Mouse (Mus musculus) midbrain, embryonic 12.5 days (tissue): Measurements from ENCODE around the gene Fbxo8. TPM values are rescaled to one million over a fixed set of nuclear protein-coding genes. Genes with fewer than 3 reads are reported as not detected.

Source experiments
- ATAC-seq: fragments of 200-750 bp; cut with Nextera tagmentation; 2 replicates; pipeline ENCODE4 v1.8.0; 2017; ENCODE audit warnings: low read depth, moderate TSS enrichment, moderate library complexity; ENCODE audit not compliant: low FRiP score
- H3K27ac ChIP-seq: fragments of 300-500 bp; sonication (generic); replicated peaks from 2 replicates; pipeline ENCODE4 v1.5.1; 2016; ENCODE audit warnings: mild to moderate bottlenecking
- H3K27me3 ChIP-seq: fragments of 300-500 bp; sonication (generic); 2 replicates; pipeline ENCODE4 v1.6.1; 2016; ENCODE audit warnings: mild to moderate bottlenecking
- H3K36me3 ChIP-seq: fragments of 300-500 bp; sonication (generic); 2 replicates; pipeline ENCODE4 v1.6.1; 2016
- H3K4me1 ChIP-seq: fragments of 300-500 bp; sonication (generic); 2 replicates; pipeline ENCODE4 v1.6.1; 2016
- H3K4me2 ChIP-seq: fragments of 300-500 bp; sonication (generic); replicated peaks from 2 replicates; pipeline ENCODE4 v1.6.1; 2016; ENCODE audit warnings: mild to moderate bottlenecking, moderate library complexity
- H3K4me3 ChIP-seq: fragments of 300-500 bp; sonication (generic); 2 replicates; pipeline ENCODE4 v1.5.1; 2016; ENCODE audit warnings: mild to moderate bottlenecking
- H3K9ac ChIP-seq: fragments of 300-500 bp; sonication (generic); replicated peaks from 2 replicates; pipeline ENCODE4 v1.6.1; 2016; ENCODE audit warnings: mild to moderate bottlenecking, moderate library complexity
- H3K9me3 ChIP-seq: fragments of 300-500 bp; sonication (generic); 2 replicates; pipeline ENCODE4 v1.6.1; 2016; ENCODE audit warnings: mild to moderate bottlenecking
- WGBS: fragments of 180-500 bp; shearing (Covaris S2); methylation state at CpG from one replicate; pipeline ENCODE4 v1.1.7; 2016; 5-methylcytosine and 5-hydroxymethylcytosine counted together
- polyA plus RNA-seq: library from polyadenylated mRNA; unstranded; fragments of >200 nt; fragmentation: Nextera tagmentation; extraction: Ambion mirVana; gene quantifications from 2 replicates; pipeline ENCODE4 v1.2.1, GENCODE M21; 2016

Gene Fbxo8
- 33.3 and 37.6 TPM in 2 replicates for polyA plus RNA-seq

GRCm38 (mm10) chr8:56550558-56551360 is at the start of gene Fbxo8, which contains the start of gene Cep44:
Gene Fbxo8 (plus strand): TSS chr8:56551090.
Gene Cep44 (minus strand): TSS chr8:56551047.
- whole genome bisulfite sequencing, result under 1% methylated on average over 53 of the region's 53 CpGs
- H3K4me2 ChIP-seq, result peak within 1 kb of the TSS; percentile 69
- peak within 1 kb of the TSS; percentile 89 for H3K4me3 ChIP-seq
- H3K9me3 ChIP-seq, result no peaks in the 10 kb centered on the region
- H3K27ac ChIP-seq, result peak within 1 kb of the TSS; percentile 75
- H3K36me3 ChIP-seq, result no peaks in the 10 kb centered on the region
- H3K27me3 ChIP-seq, result no peaks in the 10 kb centered on the region
- peak within 1 kb of the TSS; percentile 78 for H3K9ac ChIP-seq
- ATAC-seq, result peak; percentile 93
- peaks cover 14% of the 10 kb centered on the region for H3K4me1 ChIP-seq

GRCm38 (mm10) chr8:56501911-56502310 is 49.0 kb upstream of the Fbxo8 start:
- Histone ChIP-seq H3K9me3 (no peaks in the 10 kb centered on the region), H3K9ac (no peak overlapping the region), H3K4me3 (no peak overlapping the region), H3K27me3 (no peaks in the 10 kb centered on the region), H3K4me2 (no peak overlapping the region), H3K4me1 (no peaks in the 10 kb centered on the region), H3K27ac (no peak overlapping the region), H3K36me3 (no peaks in the 10 kb centered on the region)
- no peak for ATAC-seq

- WGBS, result 63% methylated on average over 3 of the region's 3 CpGs
- Histone ChIP-seq H3K9me3 (no peaks in the 10 kb centered on the region), H3K4me1 (no peaks in the 10 kb centered on the region), H3K36me3 (no peaks in the 10 kb centered on the region), H3K27me3 (no peaks in the 10 kb centered on the region), H3K9ac (no peak overlapping the region), H3K4me2 (no peak overlapping the region), H3K4me3 (no peak overlapping the region), H3K27ac (no peak overlapping the region)
- no peak for ATAC-seq
These were observed 42.5 kb upstream of the Fbxo8 start for GRCm38 (mm10) chr8:56508318-56508951.

- H3K4me1 ChIP-seq, result no peaks in the 10 kb centered on the region
- no peaks in the 10 kb centered on the region for H3K36me3 ChIP-seq
- no peak overlapping the region for H3K4me3 ChIP-seq
- 72% methylated on average over 4 of the region's 4 CpGs for WGBS
- no peak overlapping the region for H3K9ac ChIP-seq
- H3K9me3 ChIP-seq, result no peaks in the 10 kb centered on the region
- H3K27ac ChIP-seq, result no peak overlapping the region
- H3K27me3 ChIP-seq, result no peaks in the 10 kb centered on the region
- no peak overlapping the region for H3K4me2 ChIP-seq
- ATAC-seq, result no peak
These were observed 41.9 kb upstream of the Fbxo8 start for GRCm38 (mm10) chr8:56508952-56509479.

- Histone ChIP-seq H3K27me3 (no peaks in the 10 kb centered on the region), H3K4me1 (no peaks in the 10 kb centered on the region), H3K4me2 (no peak overlapping the region), H3K4me3 (no peak overlapping the region), H3K9ac (no peak overlapping the region), H3K36me3 (no peaks in the 10 kb centered on the region), H3K9me3 (no peaks in the 10 kb centered on the region), H3K27ac (no peak overlapping the region)
- ATAC-seq, result no peak
- WGBS, result 84% methylated on average over 6 of the region's 6 CpGs
These were observed 32.0 kb upstream of the Fbxo8 start for GRCm38 (mm10) chr8:56518848-56519247.

- no peak overlapping the region for H3K27ac ChIP-seq
- no peaks in the 10 kb centered on the region for H3K27me3 ChIP-seq
- no peaks in the 10 kb centered on the region for H3K36me3 ChIP-seq
- no peaks in the 10 kb centered on the region for H3K9me3 ChIP-seq
- no peak overlapping the region for H3K9ac ChIP-seq
- no peaks in the 10 kb centered on the region for H3K4me1 ChIP-seq
- H3K4me2 ChIP-seq, result no peak overlapping the region
- no peak overlapping the region for H3K4me3 ChIP-seq
- 0 out of 2 replicates have a peak, but pooled peaks have one; percentile 19 for ATAC-seq
- 82% methylated on average over 2 of the region's 2 CpGs for WGBS
These were observed 30.6 kb upstream of the Fbxo8 start for GRCm38 (mm10) chr8:56520249-56520648.

GRCm38 (mm10) chr8:56521051-56521450 is 29.8 kb upstream of the Fbxo8 start:
- Histone ChIP-seq H3K27ac (no peak overlapping the region), H3K9me3 (no peaks in the 10 kb centered on the region), H3K4me2 (no peak overlapping the region), H3K36me3 (no peaks in the 10 kb centered on the region), H3K4me1 (no peaks in the 10 kb centered on the region), H3K27me3 (no peaks in the 10 kb centered on the region), H3K9ac (no peak overlapping the region), H3K4me3 (no peak overlapping the region)
- 81% methylated on average over 4 of the region's 4 CpGs for WGBS
- no peak for ATAC-seq

GRCm38 (mm10) chr8:56528869-56529268 is 22.0 kb upstream of the Fbxo8 start:
- Histone ChIP-seq H3K27ac (no peak overlapping the region), H3K4me1 (no peaks in the 10 kb centered on the region), H3K27me3 (no peaks in the 10 kb centered on the region), H3K4me3 (no peak overlapping the region), H3K36me3 (peaks cover 11% of the 10 kb centered on the region; the same call in 1 of the 2 replicates), H3K4me2 (no peak overlapping the region), H3K9ac (no peak overlapping the region), H3K9me3 (no peaks in the 10 kb centered on the region)
- no peak for ATAC-seq
- 94% methylated on average over 6 of the region's 6 CpGs for WGBS

GRCm38 (mm10) chr8:56530359-56530758 is 20.5 kb upstream of the Fbxo8 start:
- Histone ChIP-seq H3K27me3 (no peaks in the 10 kb centered on the region), H3K9me3 (no peaks in the 10 kb centered on the region), H3K4me1 (no peaks in the 10 kb centered on the region), H3K4me3 (no peak overlapping the region), H3K36me3 (peaks cover 11% of the 10 kb centered on the region; the same call in 1 of the 2 replicates), H3K27ac (no peak overlapping the region), H3K4me2 (no peak overlapping the region), H3K9ac (no peak overlapping the region)
- WGBS, result 8% methylated on average over 3 of the region's 3 CpGs
- no peak for ATAC-seq

GRCm38 (mm10) chr8:56540706-56541105 is 10.2 kb upstream of the Fbxo8 start:
- no peaks in the 10 kb centered on the region for H3K9me3 ChIP-seq
- H3K9ac ChIP-seq, result no peak overlapping the region
- no peak overlapping the region for H3K4me2 ChIP-seq
- no peaks in the 10 kb centered on the region for H3K4me1 ChIP-seq
- peaks cover 49% of the 10 kb centered on the region for H3K36me3 ChIP-seq
- WGBS, result 90% methylated on average over 7 of the region's 7 CpGs
- no peak for ATAC-seq
- H3K27ac ChIP-seq, result no peak overlapping the region
- no peak overlapping the region for H3K4me3 ChIP-seq
- H3K27me3 ChIP-seq, result no peaks in the 10 kb centered on the region

GRCm38 (mm10) chr8:56547866-56548265 is 3.0 kb upstream of the Fbxo8 start:
- H3K9me3 ChIP-seq, result no peaks in the 10 kb centered on the region
- H3K4me2 ChIP-seq, result no peak overlapping the region
- no peaks in the 10 kb centered on the region for H3K27me3 ChIP-seq
- H3K27ac ChIP-seq, result no peak overlapping the region
- H3K4me1 ChIP-seq, result peaks cover 14% of the 10 kb centered on the region
- H3K36me3 ChIP-seq, result peaks cover 6% of the 10 kb centered on the region
- ATAC-seq, result no peak
- H3K4me3 ChIP-seq, result no peak overlapping the region
- H3K9ac ChIP-seq, result no peak overlapping the region
- 94% methylated on average over 2 of the region's 2 CpGs for WGBS

- ATAC-seq, result peak; percentile 97
- Histone ChIP-seq H3K9ac (peak overlapping the region; percentile 78), H3K4me1 (peaks cover 14% of the 10 kb centered on the region), H3K9me3 (no peaks in the 10 kb centered on the region), H3K4me3 (peak overlapping the region; percentile 89), H3K4me2 (peak overlapping the region; percentile 69), H3K27me3 (no peaks in the 10 kb centered on the region), H3K27ac (peak overlapping the region; percentile 75), H3K36me3 (no peaks in the 10 kb centered on the region)
- under 1% methylated on average over 28 of the region's 28 CpGs for WGBS
These were observed 517 bp downstream of the Fbxo8 start for GRCm38 (mm10) chr8:56551361-56551852.
